Mouse (Mus musculus) liver, embryonic 12.5 days (tissue): ENCODE results near the gene Pcdh9. TPM values are rescaled to one million over a fixed set of nuclear protein-coding genes. Genes with fewer than 3 reads are reported as not detected.

Source experiments
- ATAC-seq: fragments of 200-750 bp; cut with Nextera tagmentation; 2 replicates; pipeline ENCODE4 v1.8.0; 2017; ENCODE audit warnings: moderate number of reproducible peaks, mild to moderate bottlenecking, moderate library complexity
- H3K27ac ChIP-seq: fragments of 300-500 bp; sonication (generic); 2 replicates; pipeline ENCODE4 v1.5.1; 2016; ENCODE audit warnings: mild to moderate bottlenecking
- H3K27me3 ChIP-seq: fragments of 300-500 bp; sonication (generic); replicated peaks from 2 replicates; pipeline ENCODE4 v1.6.1; 2016; ENCODE audit warnings: mild to moderate bottlenecking, moderate library complexity
- H3K36me3 ChIP-seq: fragments of 300-500 bp; sonication (generic); 2 replicates; pipeline ENCODE4 v1.6.1; 2016; ENCODE audit warnings: mild to moderate bottlenecking, moderate library complexity
- H3K4me1 ChIP-seq: fragments of 300-500 bp; sonication (generic); 2 replicates; pipeline ENCODE4 v1.6.1; 2016
- H3K4me2 ChIP-seq: fragments of 300-500 bp; sonication (generic); 2 replicates; pipeline ENCODE4 v1.6.1; 2016; ENCODE audit warnings: mild to moderate bottlenecking, moderate library complexity
- H3K4me3 ChIP-seq: fragments of 300-500 bp; sonication (generic); 2 replicates; pipeline ENCODE4 v1.5.1; 2016; ENCODE audit warnings: mild to moderate bottlenecking, moderate library complexity
- H3K9ac ChIP-seq: fragments of 300-500 bp; sonication (generic); 2 replicates; pipeline ENCODE4 v1.6.1; 2016; ENCODE audit warnings: mild to moderate bottlenecking, moderate library complexity
- H3K9me3 ChIP-seq: fragments of 300-500 bp; sonication (generic); replicated peaks from 2 replicates; pipeline ENCODE4 v1.6.1; 2016; ENCODE audit warnings: mild to moderate bottlenecking, moderate library complexity
- WGBS: fragments of 180-500 bp; shearing (Covaris S2); methylation state at CpG from one replicate; pipeline ENCODE4 v1.1.7; 2016; ENCODE audit not compliant: insufficient replicate concordance; 5-methylcytosine and 5-hydroxymethylcytosine counted together
- polyA plus RNA-seq: library from polyadenylated mRNA; unstranded; fragments of >200 nt; fragmentation: Nextera tagmentation; extraction: Ambion mirVana; gene quantifications from 2 replicates; pipeline ENCODE4 v1.2.1, GENCODE M21; 2016

The Pcdh9 gene
- polyA plus RNA-seq, 1 experiment from 2014 or later: 1.0 TPM

GRCm38 (mm10) chr14:93627241-93627640 is 263.2 kb downstream of the Pcdh9 start:
- Histone ChIP-seq H3K9ac (no peak overlapping the region), H3K4me2 (no peak overlapping the region), H3K27me3 (no peaks in the 10 kb centered on the region), H3K4me1 (no peaks in the 10 kb centered on the region), H3K27ac (no peak overlapping the region), H3K9me3 (no peaks in the 10 kb centered on the region), H3K4me3 (no peak overlapping the region), H3K36me3 (no peaks in the 10 kb centered on the region)
- ATAC-seq: no peak
- 65% methylated on average over 2 of the region's 2 CpGs for WGBS

DNA sequence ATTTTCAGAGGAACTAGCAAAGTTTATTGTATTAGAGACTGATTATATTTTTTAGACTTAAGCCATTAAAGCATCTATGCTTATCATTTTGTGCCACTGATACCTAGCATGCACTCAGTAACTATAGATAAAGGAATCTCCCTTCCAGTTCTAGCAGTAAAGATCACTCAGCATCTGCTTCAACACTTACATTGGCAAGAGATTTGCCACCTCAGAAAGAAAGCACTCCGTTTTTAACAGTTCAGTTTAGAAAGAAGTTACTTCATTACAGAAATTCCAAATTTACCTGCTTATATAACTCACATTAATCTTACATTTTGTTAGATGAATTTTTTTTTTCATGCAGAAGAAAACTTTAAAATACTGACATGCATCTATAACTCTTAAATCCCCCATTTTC is 266.3 kb downstream of the Pcdh9 start:
- H3K36me3 ChIP-seq: no peaks in the 10 kb centered on the region
- no peak overlapping the region for H3K9ac ChIP-seq
- ATAC-seq: no peak
- H3K9me3 ChIP-seq: no peaks in the 10 kb centered on the region
- no peak overlapping the region for H3K4me3 ChIP-seq
- H3K27ac ChIP-seq: no peak overlapping the region
- H3K27me3 ChIP-seq: no peaks in the 10 kb centered on the region
- 54% methylated on average over 1 of the region's 1 CpGs for WGBS
- H3K4me2 ChIP-seq: no peak overlapping the region
- no peaks in the 10 kb centered on the region for H3K4me1 ChIP-seq

- no peaks in the 10 kb centered on the region for H3K36me3 ChIP-seq
- no peak overlapping the region for H3K4me2 ChIP-seq
- no peak for ATAC-seq
- H3K27me3 ChIP-seq: no peaks in the 10 kb centered on the region
- H3K9me3 ChIP-seq: no peaks in the 10 kb centered on the region
- H3K4me1 ChIP-seq: no peaks in the 10 kb centered on the region
- no peak overlapping the region for H3K9ac ChIP-seq
- H3K4me3 ChIP-seq: no peak overlapping the region
- no peak overlapping the region for H3K27ac ChIP-seq
- WGBS: 66% methylated on average over 9 of the region's 9 CpGs
Observed at GRCm38 (mm10) chr14:93621211-93621610, 269.3 kb downstream of the Pcdh9 start.

DNA sequence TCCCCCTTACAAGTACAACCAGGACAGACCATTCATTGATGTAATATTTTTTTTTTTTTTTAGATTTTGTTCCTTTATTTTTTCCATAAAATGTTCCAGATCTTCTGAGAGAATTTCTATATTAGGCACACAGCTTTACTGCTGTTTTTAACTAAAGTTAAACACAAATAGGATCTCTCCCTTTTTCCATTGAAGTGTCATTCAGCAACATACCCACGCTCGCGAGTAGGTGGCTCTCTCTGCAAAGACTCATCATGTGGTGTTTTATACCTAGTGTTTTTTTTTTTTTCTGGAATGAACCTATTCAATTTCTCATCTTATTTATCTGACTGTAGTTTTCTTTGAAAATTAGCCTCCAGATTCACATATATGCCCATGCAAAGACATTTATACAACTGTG is 282.9 kb downstream of the Pcdh9 start:
- H3K4me1 ChIP-seq: no peaks in the 10 kb centered on the region
- H3K4me2 ChIP-seq: no peak overlapping the region
- no peak overlapping the region for H3K4me3 ChIP-seq
- no peaks in the 10 kb centered on the region for H3K36me3 ChIP-seq
- no peak for ATAC-seq
- H3K27ac ChIP-seq: no peak overlapping the region
- H3K9me3 ChIP-seq: no peaks in the 10 kb centered on the region
- H3K27me3 ChIP-seq: no peaks in the 10 kb centered on the region
- H3K9ac ChIP-seq: no peak overlapping the region
- 82% methylated on average over 3 of the region's 3 CpGs for WGBS

DNA sequence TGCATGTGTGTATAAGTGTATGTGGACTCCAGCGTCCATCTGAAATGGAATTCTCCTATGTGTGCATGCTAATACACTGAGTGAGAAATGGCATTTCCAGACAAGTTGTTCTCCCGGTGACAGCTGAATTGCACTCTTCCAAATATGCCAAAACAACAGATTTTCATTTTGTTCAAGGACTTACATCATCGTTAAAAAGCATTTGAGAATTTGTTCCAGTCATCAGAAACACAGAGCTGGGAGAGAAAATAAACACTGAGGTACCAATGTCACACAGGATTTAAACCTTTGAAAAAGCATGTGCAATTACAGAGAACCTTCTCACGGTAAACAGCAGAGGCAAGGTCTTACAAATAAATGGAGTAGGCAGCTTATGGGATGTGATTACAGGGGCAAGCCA is 290.5 kb downstream of the Pcdh9 start:
- no peaks in the 10 kb centered on the region for H3K36me3 ChIP-seq
- no peaks in the 10 kb centered on the region for H3K4me1 ChIP-seq
- H3K27me3 ChIP-seq: no peaks in the 10 kb centered on the region
- no peak overlapping the region for H3K4me3 ChIP-seq
- no peak overlapping the region for H3K9ac ChIP-seq
- no peak overlapping the region for H3K27ac ChIP-seq
- no peak for ATAC-seq
- no peaks in the 10 kb centered on the region for H3K9me3 ChIP-seq
- 66% methylated on average over 4 of the region's 4 CpGs for WGBS
- H3K4me2 ChIP-seq: no peak overlapping the region

GRCm38 (mm10) chr14:93585432-93586024 is 305.0 kb downstream of the Pcdh9 start:
- no peaks in the 10 kb centered on the region for H3K4me1 ChIP-seq
- 69% methylated on average over 3 of the region's 3 CpGs for WGBS
- H3K27me3 ChIP-seq: no peaks in the 10 kb centered on the region
- no peak overlapping the region for H3K9ac ChIP-seq
- no peaks in the 10 kb centered on the region for H3K36me3 ChIP-seq
- no peak overlapping the region for H3K4me2 ChIP-seq
- H3K9me3 ChIP-seq: no peaks in the 10 kb centered on the region
- no peak for ATAC-seq
- no peak overlapping the region for H3K4me3 ChIP-seq
- no peak overlapping the region for H3K27ac ChIP-seq

GRCm38 (mm10) chr14:93564361-93564760 is 326.1 kb downstream of the Pcdh9 start:
- H3K27me3 ChIP-seq: no peaks in the 10 kb centered on the region
- H3K4me3 ChIP-seq: no peak overlapping the region
- H3K4me2 ChIP-seq: no peak overlapping the region
- WGBS: 54% methylated on average over 2 of the region's 2 CpGs
- H3K9ac ChIP-seq: no peak overlapping the region
- H3K4me1 ChIP-seq: no peaks in the 10 kb centered on the region
- no peak overlapping the region for H3K27ac ChIP-seq
- no peaks in the 10 kb centered on the region for H3K9me3 ChIP-seq
- no peaks in the 10 kb centered on the region for H3K36me3 ChIP-seq
- no peak for ATAC-seq

DNA sequence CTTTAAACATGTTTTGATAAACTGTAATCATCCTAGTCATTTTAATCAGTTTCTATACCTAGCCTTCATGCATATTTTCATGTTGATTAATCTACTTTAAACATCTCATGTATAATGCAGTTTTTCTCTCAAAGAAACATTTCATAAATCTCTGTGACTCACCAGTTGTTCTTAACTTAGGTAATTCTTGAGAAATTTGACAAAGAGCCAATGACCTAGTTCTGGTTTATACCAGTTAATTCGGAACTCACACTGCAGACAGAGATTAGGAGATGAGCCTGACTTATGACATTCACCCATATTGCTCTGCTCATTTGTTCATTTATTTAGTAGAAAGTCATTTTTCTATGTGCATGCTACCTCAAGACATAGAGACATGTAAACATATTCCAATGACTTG is 328.9 kb downstream of the Pcdh9 start:
- H3K36me3 ChIP-seq: no peaks in the 10 kb centered on the region
- no peaks in the 10 kb centered on the region for H3K27me3 ChIP-seq
- no peak overlapping the region for H3K27ac ChIP-seq
- 74% methylated on average over 1 of the region's 1 CpGs for WGBS
- H3K4me1 ChIP-seq: no peaks in the 10 kb centered on the region
- H3K4me2 ChIP-seq: no peak overlapping the region
- no peak overlapping the region for H3K9ac ChIP-seq
- no peaks in the 10 kb centered on the region for H3K9me3 ChIP-seq
- H3K4me3 ChIP-seq: no peak overlapping the region
- no peak for ATAC-seq

GRCm38 (mm10) chr14:93553771-93554170 is 336.7 kb downstream of the Pcdh9 start:
- Histone ChIP-seq H3K27me3 (no peaks in the 10 kb centered on the region), H3K9me3 (no peaks in the 10 kb centered on the region), H3K36me3 (no peaks in the 10 kb centered on the region), H3K4me3 (no peak overlapping the region), H3K27ac (no peak overlapping the region), H3K4me1 (no peaks in the 10 kb centered on the region), H3K4me2 (no peak overlapping the region), H3K9ac (no peak overlapping the region)
- no peak for ATAC-seq
- 57% methylated on average over 3 of the region's 3 CpGs for WGBS

GRCm38 (mm10) chr14:93545575-93545974 is 344.9 kb downstream of the Pcdh9 start:
- Histone ChIP-seq H3K27me3 (no peaks in the 10 kb centered on the region), H3K4me3 (no peak overlapping the region), H3K9me3 (no peaks in the 10 kb centered on the region), H3K4me1 (no peaks in the 10 kb centered on the region), H3K9ac (no peak overlapping the region), H3K27ac (no peak overlapping the region), H3K36me3 (no peaks in the 10 kb centered on the region), H3K4me2 (no peak overlapping the region)
- 61% methylated on average over 6 of the region's 6 CpGs for WGBS
- ATAC-seq: no peak

DNA sequence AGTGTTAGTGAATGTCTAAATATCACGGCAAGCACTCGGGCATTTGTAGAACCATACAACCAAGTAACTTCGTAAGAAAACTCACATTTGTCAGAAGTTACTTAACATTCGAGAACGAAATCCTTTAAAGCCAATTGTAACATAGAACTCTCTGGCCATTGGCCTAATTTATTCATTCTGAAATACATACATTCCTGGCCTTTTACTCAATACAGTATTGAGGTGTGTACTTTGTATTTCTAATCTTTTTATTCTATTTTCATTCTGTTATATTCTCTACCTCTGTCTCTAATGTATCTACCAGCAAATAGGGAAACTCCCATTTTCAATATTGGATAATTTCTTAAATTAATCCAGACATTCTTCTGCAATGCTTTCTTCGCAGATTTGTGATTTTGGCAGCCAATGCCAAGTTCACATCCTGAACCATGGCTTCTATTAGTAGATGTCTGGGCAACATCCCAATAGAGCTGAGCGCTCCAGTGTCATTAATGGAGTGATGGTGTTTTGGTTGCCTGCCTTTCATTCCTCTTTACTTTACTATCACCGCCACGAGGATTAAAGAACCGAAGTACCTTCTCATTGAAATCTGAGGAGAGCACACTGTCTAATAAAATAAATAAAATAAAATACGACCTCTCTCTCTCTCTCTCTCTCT is 346.4 kb downstream of the Pcdh9 start:
- Histone ChIP-seq H3K4me3 (no peak overlapping the region), H3K36me3 (no peaks in the 10 kb centered on the region), H3K9ac (no peak overlapping the region), H3K4me1 (no peaks in the 10 kb centered on the region), H3K27ac (no peak overlapping the region), H3K27me3 (no peaks in the 10 kb centered on the region), H3K9me3 (no peaks in the 10 kb centered on the region), H3K4me2 (no peak overlapping the region)
- 73% methylated on average over 11 of the region's 11 CpGs for WGBS
- no peak for ATAC-seq

DNA sequence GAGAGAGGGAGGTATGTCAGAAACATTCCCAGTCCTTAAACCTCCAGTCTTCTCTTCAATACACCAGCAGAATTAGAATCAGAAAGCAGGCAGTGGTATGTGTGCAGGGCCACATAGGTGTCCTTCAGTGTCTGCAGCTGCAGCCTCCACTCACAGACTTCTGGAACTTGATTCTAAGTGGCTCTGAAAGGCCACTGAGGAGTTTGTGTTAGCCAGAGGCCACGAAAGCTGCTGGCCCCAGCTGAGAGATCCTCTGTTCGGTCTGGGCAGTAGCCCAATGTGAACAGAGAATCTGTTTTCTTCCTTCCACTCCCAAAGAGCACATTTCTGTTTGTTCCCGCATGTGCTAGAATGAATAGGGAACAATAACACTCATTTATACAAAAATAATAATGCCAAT is 346.9 kb downstream of the Pcdh9 start:
- H3K4me1 ChIP-seq: no peaks in the 10 kb centered on the region
- no peak overlapping the region for H3K4me2 ChIP-seq
- 62% methylated on average over 3 of the region's 3 CpGs for WGBS
- no peak for ATAC-seq
- no peak overlapping the region for H3K4me3 ChIP-seq
- H3K9me3 ChIP-seq: no peaks in the 10 kb centered on the region
- H3K27ac ChIP-seq: no peak overlapping the region
- no peaks in the 10 kb centered on the region for H3K27me3 ChIP-seq
- no peak overlapping the region for H3K9ac ChIP-seq
- no peaks in the 10 kb centered on the region for H3K36me3 ChIP-seq

- Histone ChIP-seq H3K36me3 (no peaks in the 10 kb centered on the region), H3K27ac (no peak overlapping the region), H3K4me3 (no peak overlapping the region), H3K9me3 (no peaks in the 10 kb centered on the region), H3K9ac (no peak overlapping the region), H3K4me1 (no peaks in the 10 kb centered on the region), H3K4me2 (no peak overlapping the region), H3K27me3 (no peaks in the 10 kb centered on the region)
- 55% methylated on average over 4 of the region's 4 CpGs for WGBS
- no peak for ATAC-seq
Observed at GRCm38 (mm10) chr14:93534928-93535327, 355.6 kb downstream of the Pcdh9 start.
